Mouse (Mus musculus) myocyte (in vitro differentiated cells): ENCODE results near the gene Rbl2. TPM values are rescaled to one million over a fixed set of nuclear protein-coding genes. Genes with fewer than 3 reads are reported as not detected.

Experiments used
- H3K27me3 ChIP-seq: one replicate; pipeline ENCODE4 v1.6.1; 2011; ENCODE audit not compliant: control insufficient read depth, insufficient read depth, insufficient read length
- H3K36me3 ChIP-seq: one replicate; pipeline ENCODE4 v1.6.1; 2011; ENCODE audit not compliant: control insufficient read depth, insufficient read depth
- H3K4me2 ChIP-seq: one replicate; pipeline ENCODE4 v1.6.1; 2011; ENCODE audit warnings: low read depth, control low read depth
- H3K4me3 ChIP-seq: one replicate; pipeline ENCODE4 v1.5.1; 2011; ENCODE audit warnings: mild to moderate bottlenecking, control low read depth, moderate library complexity
- H3K79me2 ChIP-seq: one replicate; pipeline ENCODE4 v1.6.1; 2011; ENCODE audit not compliant: control insufficient read depth, insufficient read depth
- H3ac ChIP-seq: one replicate; pipeline ENCODE4 v1.6.1; 2011; ENCODE audit not compliant: control insufficient read depth, insufficient read length
- CEBPB ChIP-seq: IDR thresholded peaks from 2 replicates; pipeline ENCODE4 v1.6.1; 2011; ENCODE audit warnings: mild to moderate bottlenecking, moderate library complexity; ENCODE audit not compliant: poor library complexity, insufficient read depth, severe bottlenecking
- E2F4 ChIP-seq: IDR thresholded peaks from one replicate; pipeline ENCODE4 v1.6.1; 2011; ENCODE audit warnings: mild to moderate bottlenecking, control low read depth, moderate library complexity; ENCODE audit not compliant: insufficient read depth
- MAX ChIP-seq: IDR thresholded peaks from one replicate; pipeline ENCODE4 v1.6.1; 2011; ENCODE audit warnings: low read depth, mild to moderate bottlenecking, control low read depth
- MYOD1 ChIP-seq, 3 experiments: IDR thresholded peaks; one replicate each; pipeline ENCODE4 v1.6.1; 2011; ENCODE audit warnings: control low read depth in 2 of 3, low read depth in 2 of 3, mild to moderate bottlenecking in 2 of 3, moderate library complexity in 1 of 3; ENCODE audit not compliant: insufficient read length in 2 of 3, control insufficient read depth in 1 of 3
- MYOG ChIP-seq, 3 experiments: IDR thresholded peaks; one replicate each; pipeline ENCODE4 v1.6.1; 2011; ENCODE audit warnings: control low read depth in 2 of 3, low read depth in 2 of 3, mild to moderate bottlenecking in 2 of 3; ENCODE audit not compliant: insufficient read length in 2 of 3, control insufficient read depth in 1 of 3, insufficient read depth in 1 of 3
- POLR2A ChIP-seq: IDR thresholded peaks from one replicate; pipeline ENCODE4 v1.6.1; 2011; ENCODE audit warnings: low read depth, mild to moderate bottlenecking, control low read depth, moderate library complexity; ENCODE audit not compliant: insufficient read length
- POLR2AphosphoS2 ChIP-seq: IDR thresholded peaks from one replicate; pipeline ENCODE4 v1.6.1; 2011; ENCODE audit warnings: low read depth, control low read depth; ENCODE audit not compliant: insufficient read length
- REST ChIP-seq: IDR thresholded peaks from one replicate; pipeline ENCODE4 v1.6.1; 2011; ENCODE audit warnings: mild to moderate bottlenecking, control low read depth, moderate library complexity; ENCODE audit not compliant: insufficient read depth, insufficient read length
- SRF ChIP-seq: IDR thresholded peaks from one replicate; pipeline ENCODE4 v1.6.1; 2011; ENCODE audit warnings: low read depth; ENCODE audit not compliant: control insufficient read depth, insufficient read length
- TCF12 ChIP-seq: IDR thresholded peaks from one replicate; pipeline ENCODE4 v1.6.1; 2011; ENCODE audit warnings: mild to moderate bottlenecking, control low read depth; ENCODE audit not compliant: poor library complexity, insufficient read depth, severe bottlenecking
- TCF3 ChIP-seq: IDR thresholded peaks from one replicate; pipeline ENCODE4 v1.6.1; 2011; ENCODE audit warnings: low read depth, control low read depth; ENCODE audit not compliant: insufficient read length
- USF1 ChIP-seq: IDR thresholded peaks from one replicate; pipeline ENCODE4 v1.6.1; 2011; ENCODE audit warnings: low read depth, mild to moderate bottlenecking, control low read depth, moderate library complexity
- polyA plus RNA-seq: library from polyadenylated mRNA; unstranded; fragments of >200 nt; fragmentation: generic; extraction: Trizol; gene quantifications from one replicate; pipeline ENCODE4 v1.2.1, GENCODE M21; 2012; ENCODE audit warnings: missing spikeins

Rbl2 gene
- polyA plus RNA-seq, 1 experiment = 7.6 TPM

DNA sequence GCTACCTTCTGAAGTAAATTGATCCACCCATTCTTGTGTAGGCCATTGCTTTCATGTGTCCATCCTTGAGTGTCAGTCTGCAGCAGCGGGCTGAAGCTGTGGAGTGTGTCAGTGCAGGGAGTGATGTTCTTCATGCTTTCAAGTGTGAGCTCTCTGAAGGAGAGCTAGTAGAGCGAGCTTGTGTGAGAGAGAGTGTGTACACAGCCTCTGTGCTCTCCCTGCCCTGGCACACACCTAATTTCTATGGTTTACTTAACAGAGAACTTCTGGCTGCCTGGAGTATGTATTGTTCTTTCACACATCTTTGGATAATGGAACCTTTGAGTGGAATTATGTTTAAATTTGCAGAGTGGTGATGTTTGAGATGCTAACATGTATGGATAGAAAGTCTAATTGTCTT lies 19.7 kb downstream of the Rbl2 start:
- Histone ChIP-seq H3ac (no peak overlapping the region), H3K4me2 (no peak overlapping the region), H3K79me2 (no peaks in the 10 kb centered on the region), H3K27me3 (no peaks in the 10 kb centered on the region), H3K4me3 (no peak overlapping the region), H3K36me3 (peaks cover 15% of the 10 kb centered on the region)
- TF ChIP-seq TCF12 = no peak
- TF ChIP-seq POLR2AphosphoS2 = no peak
- TF ChIP-seq TCF3 = no peak
- TF ChIP-seq POLR2A = no peak
- no peak for TF ChIP-seq USF1
- TF ChIP-seq REST = no peak
- TF ChIP-seq E2F4 = no peak
- TF ChIP-seq MYOD1 (IDR thresholded peaks at IDR 0.05; ENCODE audit: control insufficient read depth in 1 of 3, insufficient read length in 2 of 3, low read depth in 2 of 3) = no peak
- no peak for TF ChIP-seq SRF
- no peak for TF ChIP-seq CEBPB
- no peak for TF ChIP-seq MYOG (IDR thresholded peaks at IDR 0.05; ENCODE audit: control insufficient read depth in 1 of 3, insufficient read depth in 1 of 3, insufficient read length in 2 of 3, low read depth in 2 of 3)
- no peak for TF ChIP-seq MAX

DNA sequence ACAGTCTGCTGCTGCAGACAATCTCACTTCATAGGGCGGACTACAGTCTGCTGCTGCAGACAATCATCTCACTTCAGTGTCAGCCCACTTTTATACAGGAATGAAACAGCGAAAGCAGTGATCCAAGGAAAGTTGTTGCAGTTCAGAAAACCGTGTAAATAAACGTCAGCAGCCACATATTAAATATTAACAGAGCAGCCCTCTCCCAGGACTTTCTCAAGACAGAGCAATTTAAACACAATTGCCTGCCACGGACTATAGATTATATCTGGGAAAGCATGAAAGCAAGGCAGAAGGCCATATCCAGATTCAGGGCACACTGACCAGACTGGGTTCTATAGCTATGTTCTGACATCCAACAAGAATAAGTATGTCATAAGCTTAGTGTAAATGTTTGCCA lies 24.3 kb downstream of the Rbl2 start:
- no peak overlapping the region for H3K4me3 ChIP-seq
- H3K79me2 ChIP-seq = no peaks in the 10 kb centered on the region
- H3K27me3 ChIP-seq = no peaks in the 10 kb centered on the region
- H3K4me2 ChIP-seq = no peak overlapping the region
- H3ac ChIP-seq = no peak overlapping the region
- no peak for TF ChIP-seq TCF12
- TF ChIP-seq E2F4 = no peak
- TF ChIP-seq MAX = no peak
- TF ChIP-seq REST = no peak
- no peak for TF ChIP-seq SRF
- no peak for TF ChIP-seq USF1
- TF ChIP-seq MYOD1 (IDR thresholded peaks at IDR 0.05; ENCODE audit: control insufficient read depth in 1 of 3, insufficient read length in 2 of 3, low read depth in 2 of 3) = no peak
- TF ChIP-seq MYOG (IDR thresholded peaks at IDR 0.05; ENCODE audit: control insufficient read depth in 1 of 3, insufficient read depth in 1 of 3, insufficient read length in 2 of 3, low read depth in 2 of 3) = no peak
- no peak for TF ChIP-seq POLR2A
- no peak for TF ChIP-seq TCF3
- TF ChIP-seq CEBPB = no peak
- no peak for TF ChIP-seq POLR2AphosphoS2
- H3K36me3 ChIP-seq = peaks cover 18% of the 10 kb centered on the region

DNA sequence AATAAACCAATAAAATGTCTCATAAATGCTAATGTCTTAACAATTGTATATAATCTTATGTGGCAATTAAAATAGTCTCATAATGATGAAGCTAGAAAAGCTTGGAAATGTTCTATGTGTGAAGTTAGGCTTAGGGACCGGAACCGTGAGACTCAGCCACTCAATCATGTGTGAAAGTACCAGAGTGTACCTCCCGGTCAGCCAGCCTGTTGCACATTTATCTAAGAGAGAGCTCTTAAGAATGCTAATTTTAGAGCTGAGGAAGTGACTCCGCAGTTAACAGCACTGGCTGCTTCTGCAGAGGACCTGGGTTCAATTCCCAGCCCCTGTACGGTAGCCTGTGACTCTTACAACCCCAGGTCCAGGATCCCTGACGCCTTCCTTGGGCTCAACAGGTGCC lies 28.2 kb downstream of the Rbl2 start:
- H3K4me3 ChIP-seq = no peak overlapping the region
- no peaks in the 10 kb centered on the region for H3K27me3 ChIP-seq
- H3K36me3 ChIP-seq = peaks cover 7% of the 10 kb centered on the region
- H3K4me2 ChIP-seq = no peak overlapping the region
- H3K79me2 ChIP-seq = no peaks in the 10 kb centered on the region
- no peak for TF ChIP-seq POLR2A
- TF ChIP-seq TCF3 = no peak
- no peak for TF ChIP-seq MYOD1 (IDR thresholded peaks at IDR 0.05; ENCODE audit: control insufficient read depth in 1 of 3, insufficient read length in 2 of 3, low read depth in 2 of 3)
- TF ChIP-seq TCF12 = no peak
- TF ChIP-seq SRF = no peak
- no peak for TF ChIP-seq CEBPB
- no peak for TF ChIP-seq REST
- no peak for TF ChIP-seq MYOG (IDR thresholded peaks at IDR 0.05; ENCODE audit: control insufficient read depth in 1 of 3, insufficient read depth in 1 of 3, insufficient read length in 2 of 3, low read depth in 2 of 3)
- no peak for TF ChIP-seq USF1
- no peak for TF ChIP-seq MAX
- no peak for TF ChIP-seq E2F4
- TF ChIP-seq POLR2AphosphoS2 = no peak
- H3ac ChIP-seq = no peak overlapping the region

DNA sequence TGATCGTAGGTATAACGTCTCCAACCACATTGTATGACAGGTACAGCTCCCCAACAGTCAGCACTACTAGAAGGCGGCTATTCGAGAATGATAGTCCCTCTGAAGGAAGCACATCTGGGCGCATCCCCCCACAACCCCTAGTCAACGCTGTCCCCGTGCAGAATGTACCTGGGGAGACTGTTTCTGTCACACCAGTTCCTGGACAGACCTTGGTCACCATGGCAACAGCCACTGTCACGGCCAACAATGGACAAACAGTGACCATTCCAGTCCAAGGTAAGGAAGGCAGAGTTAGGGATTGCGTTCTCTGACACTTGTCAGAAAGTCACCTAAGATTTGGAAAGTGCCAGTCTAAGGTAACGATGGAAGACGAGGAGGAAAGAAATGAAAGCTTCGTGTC lies 36.4 kb downstream of the Rbl2 start:
- H3ac ChIP-seq = no peak overlapping the region
- H3K4me2 ChIP-seq = no peak overlapping the region
- peaks cover 7% of the 10 kb centered on the region for H3K36me3 ChIP-seq
- no peaks in the 10 kb centered on the region for H3K79me2 ChIP-seq
- no peaks in the 10 kb centered on the region for H3K27me3 ChIP-seq
- no peak for TF ChIP-seq TCF3
- no peak for TF ChIP-seq POLR2A
- no peak for TF ChIP-seq E2F4
- no peak for TF ChIP-seq REST
- TF ChIP-seq MYOD1 (IDR thresholded peaks at IDR 0.05; ENCODE audit: control insufficient read depth in 1 of 3, insufficient read length in 2 of 3, low read depth in 2 of 3) = no peak
- TF ChIP-seq MAX = no peak
- TF ChIP-seq POLR2AphosphoS2 = no peak
- TF ChIP-seq USF1 = no peak
- TF ChIP-seq MYOG (IDR thresholded peaks at IDR 0.05; ENCODE audit: control insufficient read depth in 1 of 3, insufficient read depth in 1 of 3, insufficient read length in 2 of 3, low read depth in 2 of 3) = no peak
- no peak for TF ChIP-seq TCF12
- TF ChIP-seq SRF = no peak
- TF ChIP-seq CEBPB = no peak
- H3K4me3 ChIP-seq = no peak overlapping the region

DNA sequence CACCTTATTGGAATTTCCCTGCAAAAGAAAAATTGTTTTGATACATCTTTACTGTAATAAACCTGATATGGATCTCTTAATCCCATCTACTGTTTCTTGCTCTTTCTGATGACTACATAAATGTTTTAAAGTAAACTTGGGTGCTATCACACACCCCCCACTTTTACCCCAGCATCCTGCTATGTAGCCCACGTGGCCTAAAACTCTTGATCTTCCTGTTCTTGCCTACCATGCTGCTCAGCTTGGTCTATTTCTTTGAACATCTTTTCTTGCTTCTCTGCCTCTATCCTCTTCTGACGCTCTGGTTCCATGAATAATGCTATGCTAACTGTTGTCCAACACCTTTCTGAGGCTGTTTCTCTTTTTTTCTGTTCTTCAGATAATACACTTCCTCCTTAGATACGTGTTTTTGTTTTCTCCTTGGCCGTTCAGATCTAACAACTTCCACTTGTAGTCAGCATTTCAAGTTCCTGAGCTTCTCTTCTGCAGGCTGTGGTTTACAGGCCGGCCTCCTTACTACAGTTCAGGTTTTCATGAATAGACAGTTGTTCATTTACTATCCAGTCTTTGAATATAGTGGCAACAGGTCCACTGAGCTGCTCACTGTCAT lies 42.1 kb downstream of the Rbl2 start:
- peaks cover 18% of the 10 kb centered on the region for H3K36me3 ChIP-seq
- no peak overlapping the region for H3K4me2 ChIP-seq
- no peak overlapping the region for H3ac ChIP-seq
- H3K27me3 ChIP-seq = no peaks in the 10 kb centered on the region
- no peak for TF ChIP-seq USF1
- no peak for TF ChIP-seq E2F4
- TF ChIP-seq SRF = no peak
- TF ChIP-seq TCF3 = no peak
- TF ChIP-seq TCF12 = no peak
- TF ChIP-seq MYOD1 (IDR thresholded peaks at IDR 0.05; ENCODE audit: control insufficient read depth in 1 of 3, insufficient read length in 2 of 3, low read depth in 2 of 3) = no peak
- no peak for TF ChIP-seq POLR2AphosphoS2
- TF ChIP-seq MYOG (IDR thresholded peaks at IDR 0.05; ENCODE audit: control insufficient read depth in 1 of 3, insufficient read depth in 1 of 3, insufficient read length in 2 of 3, low read depth in 2 of 3) = no peak
- no peak for TF ChIP-seq POLR2A
- TF ChIP-seq CEBPB = no peak
- no peak for TF ChIP-seq MAX
- TF ChIP-seq REST = no peak
- H3K4me3 ChIP-seq = no peak overlapping the region
- no peaks in the 10 kb centered on the region for H3K79me2 ChIP-seq
